Mouse (Mus musculus): ENCODE measurements around the gene Lrp3.
"Not testable (repeated sequence)": the region's sequence is repeated elsewhere in the genome, so short reads cannot be mapped to it uniquely, and the experiment has no call there.

The Lrp3 gene

DNA sequence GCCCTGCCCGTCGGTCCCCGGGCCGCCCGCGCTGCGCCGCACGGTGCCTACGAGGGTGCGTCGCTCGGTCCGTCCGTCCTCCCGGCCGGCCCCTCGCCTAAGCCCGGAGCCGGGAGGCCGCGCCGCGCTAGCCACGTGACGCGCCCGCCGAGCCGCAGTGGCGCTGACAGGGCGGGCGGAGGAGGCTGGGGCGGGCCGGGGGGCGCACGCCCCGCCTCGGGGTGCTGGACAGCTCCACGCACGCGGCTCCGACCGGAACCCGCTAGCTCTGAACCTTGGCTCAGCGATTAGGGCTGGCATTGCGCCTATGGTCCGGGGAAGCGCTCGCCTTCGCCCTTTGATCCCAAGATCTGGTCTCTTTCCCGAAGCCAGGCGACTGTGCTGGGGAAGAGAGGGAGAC, at the start of gene Lrp3:
Gene Lrp3 (minus strand): TSS at position 274 of the 400 bp plus-strand sequence.
- DNase-seq, result peak; percentile 85 to 90

GRCm38 (mm10) chr7:35264746-35265145, 49.4 kb upstream of the Lrp3 start:
- DNase-seq, result peak; percentile 57 to 73

- DNase-seq, result no peak
Observed at GRCm38 (mm10) chr7:35263595-35264489, 48.5 kb upstream of the Lrp3 start.

DNA sequence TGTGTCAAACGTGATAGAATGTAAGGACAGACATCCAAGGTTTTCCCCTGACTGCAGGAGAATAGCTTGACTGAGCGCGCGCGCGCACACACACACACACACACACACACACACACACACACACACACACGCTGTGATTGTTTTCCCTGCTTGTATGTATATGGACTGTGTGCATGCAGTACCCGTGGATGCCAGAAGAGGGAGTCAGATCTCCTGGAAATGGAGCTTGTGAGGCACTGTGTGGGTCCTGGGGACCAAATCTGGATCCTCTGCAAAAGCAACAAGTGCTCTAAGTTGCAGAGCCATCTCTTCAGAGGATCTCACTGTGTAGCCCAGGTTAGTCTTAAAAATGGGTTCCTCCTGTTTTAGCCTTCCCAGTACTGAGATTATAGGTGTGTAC, 44.1 kb upstream of the Lrp3 start:
- no peak for DNase-seq

GRCm38 (mm10) chr7:35258294-35258693, 43.0 kb upstream of the Lrp3 start:
- DNase-seq, result peak in 1 of 2 experiments; percentile 32

DNA sequence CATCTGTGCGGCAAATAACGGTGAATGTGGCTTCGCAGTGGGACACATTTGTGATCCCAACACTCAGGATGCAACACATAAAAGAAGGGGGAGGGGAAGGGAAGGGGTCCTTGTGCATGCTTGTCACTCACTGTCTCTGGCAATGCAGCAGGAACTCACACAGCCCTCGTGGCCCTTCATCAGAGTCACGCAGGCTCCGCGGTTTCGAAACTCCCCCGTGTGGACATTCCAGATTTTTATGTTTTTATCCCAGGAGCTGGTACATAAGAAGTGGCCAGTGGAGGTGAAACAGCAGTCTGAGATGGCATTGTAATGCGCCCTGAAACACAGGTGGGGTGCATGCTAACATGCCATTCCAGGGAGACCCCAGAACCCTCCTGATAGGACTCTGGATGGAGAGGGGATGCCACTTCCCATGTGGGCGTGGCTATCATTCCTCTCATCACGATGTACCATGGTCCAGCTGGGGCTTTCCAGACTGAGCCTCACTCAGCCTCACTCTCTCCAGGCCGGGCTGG, 36.8 kb upstream of the Lrp3 start:
- peak; percentile 50 to 62 for DNase-seq

DNA sequence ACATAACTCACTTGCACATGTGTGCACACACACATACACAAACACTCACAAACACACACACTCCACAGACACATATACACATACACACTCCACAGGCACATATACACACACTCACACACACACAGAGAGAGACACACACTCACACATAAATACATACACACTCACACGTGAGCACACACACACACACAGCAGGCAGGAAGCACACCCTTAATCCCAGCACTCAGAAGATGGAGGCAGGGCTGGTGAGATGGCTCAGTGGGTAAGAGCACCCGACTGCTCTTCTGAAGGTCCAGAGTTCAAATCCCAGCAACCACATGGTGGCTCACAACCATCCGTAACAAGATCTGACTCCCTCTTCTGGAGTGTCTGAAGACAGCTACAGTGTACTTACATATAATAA, 22.6 kb upstream of the Lrp3 start:
- DNase-seq, result not testable (repeated sequence)

GRCm38 (mm10) chr7:35235308-35235707, 20.0 kb upstream of the Lrp3 start:
- peak; percentile 51 to 72 for DNase-seq

- DNase-seq, result peak; percentile 98 to 99
Observed at GRCm38 (mm10) chr7:35234361-35235245, 19.3 kb upstream of the Lrp3 start.

- no peak for DNase-seq
Observed at GRCm38 (mm10) chr7:35233861-35234260, 18.6 kb upstream of the Lrp3 start.

- DNase-seq, result no peak
Observed at GRCm38 (mm10) chr7:35232796-35233455, 17.6 kb upstream of the Lrp3 start.

DNA sequence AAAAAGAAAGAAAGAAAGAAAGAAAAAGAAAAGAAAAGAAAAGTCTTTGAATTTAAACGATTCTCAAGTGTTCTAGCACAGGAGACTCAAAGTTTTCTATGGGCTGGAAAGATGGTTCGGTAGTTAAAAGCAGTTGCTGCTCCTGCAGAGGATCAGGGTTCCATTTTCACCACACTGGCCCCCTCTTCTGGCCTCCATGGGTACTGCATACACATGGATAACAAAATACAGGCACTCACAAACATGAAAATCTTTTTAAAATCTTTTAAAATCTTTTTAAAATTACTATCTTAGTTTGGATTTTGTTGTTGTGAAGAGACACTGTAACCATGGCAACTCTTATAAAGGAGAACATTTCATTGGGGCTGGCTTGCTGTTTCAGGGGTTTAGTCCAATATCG, 15.0 kb upstream of the Lrp3 start:
- DNase-seq, result no peak

- DNase-seq, result no peak
Observed at GRCm38 (mm10) chr7:35220694-35221365, 5.5 kb upstream of the Lrp3 start.

DNA sequence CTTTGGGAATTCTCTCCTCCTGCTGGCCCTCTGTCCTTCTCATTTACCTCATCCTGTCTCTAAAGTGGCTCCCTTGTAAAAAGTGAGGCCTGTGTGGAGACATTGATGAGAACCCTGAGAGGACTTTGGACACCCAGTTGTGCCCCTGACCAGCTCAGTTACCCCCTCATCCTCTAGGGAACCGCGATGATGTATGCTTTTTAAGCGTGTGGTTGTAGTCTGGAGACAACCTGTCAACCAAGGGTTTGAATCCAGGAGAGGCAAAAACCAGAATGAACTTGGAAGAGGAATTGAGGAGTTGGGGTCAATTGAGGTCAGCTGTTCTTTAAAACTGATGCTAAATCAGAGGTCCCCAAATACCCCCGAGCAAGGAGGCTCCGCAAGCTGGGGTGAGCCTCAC, 433 bp upstream of the Lrp3 start:
- no peak for DNase-seq

DNA sequence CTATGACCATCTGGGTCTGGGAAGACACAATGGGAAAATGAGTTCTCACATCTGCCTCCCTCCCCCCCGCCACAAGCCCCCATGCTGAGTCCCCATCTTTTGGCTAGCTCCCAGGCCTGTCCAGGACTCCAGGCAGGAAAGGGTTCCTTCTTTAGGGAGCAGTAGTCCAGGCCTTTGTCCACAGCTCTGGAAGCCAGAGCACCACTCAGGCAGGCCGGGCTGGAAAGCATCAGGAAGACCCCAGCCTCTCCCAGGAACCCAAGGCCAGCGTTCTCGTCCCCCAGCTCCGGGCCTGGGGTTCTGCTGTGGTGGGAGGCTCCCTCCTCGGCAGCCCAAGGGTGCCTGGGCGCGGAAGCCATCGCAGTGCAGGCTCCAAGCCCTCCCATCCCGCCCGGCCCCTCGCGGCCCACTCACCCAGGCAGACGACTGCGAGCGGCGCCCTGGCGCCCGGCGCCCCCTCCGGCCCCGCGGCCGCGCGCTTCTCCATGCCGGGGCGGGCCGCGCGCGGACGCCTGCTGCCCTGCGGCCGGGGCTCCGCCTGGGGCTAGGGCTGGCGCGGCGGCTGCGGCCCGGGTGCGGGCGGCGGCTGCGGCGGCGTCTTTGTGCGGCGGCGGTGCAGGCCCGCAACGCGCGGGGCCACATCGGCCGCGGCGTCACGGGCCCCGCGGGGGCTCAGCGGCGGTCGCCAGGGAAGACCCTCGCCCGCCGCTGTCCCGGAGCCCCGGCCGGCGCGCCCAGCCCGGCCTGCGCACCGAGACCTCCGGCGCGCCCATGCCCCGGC, 666 bp downstream of the Lrp3 start:
- DNase-seq, result peak; percentile 64 to 70

GRCm38 (mm10) chr7:35211791-35212190, 3.5 kb downstream of the Lrp3 start:
- peak; percentile 69 to 83 for DNase-seq

GRCm38 (mm10) chr7:35199755-35200154, 15.5 kb downstream of the Lrp3 start:
- no peak for DNase-seq

DNA sequence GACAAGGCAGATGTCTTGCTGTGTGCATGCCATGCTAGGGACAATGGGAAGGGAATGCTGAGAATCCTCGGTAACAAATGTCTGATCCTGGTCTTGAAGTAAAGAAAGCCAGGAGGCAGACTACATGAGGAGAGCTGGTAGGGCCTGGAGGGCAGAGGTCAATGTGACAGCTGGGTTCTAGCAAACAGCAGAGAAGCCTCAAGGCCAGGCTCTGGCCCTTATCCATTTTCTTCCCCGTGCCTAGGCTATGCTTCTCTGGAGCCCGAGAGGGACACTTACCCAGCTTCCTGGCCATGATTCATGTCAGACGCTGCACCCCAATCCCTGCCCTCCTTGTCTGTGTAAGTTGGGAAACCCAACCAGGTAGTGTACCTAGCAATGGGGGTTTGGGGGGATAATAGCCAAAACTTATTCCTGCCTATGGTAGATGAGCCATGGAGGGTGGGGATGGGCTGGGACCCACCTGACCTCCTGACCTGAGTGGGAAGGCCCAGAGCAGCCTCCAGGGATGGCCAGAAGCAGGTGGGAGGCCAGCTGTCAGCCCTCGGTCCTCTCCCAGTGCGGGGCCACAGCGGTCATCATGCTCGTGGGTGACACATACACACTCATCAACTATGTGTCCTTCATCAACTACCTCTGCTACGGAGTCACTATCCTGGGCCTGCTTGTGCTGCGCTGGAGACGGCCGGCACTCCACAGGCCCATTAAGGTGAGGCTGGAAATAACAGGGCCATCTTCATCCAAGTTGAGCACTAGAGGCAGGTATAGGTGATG, 16.1 kb downstream of the Lrp3 start:
- no peak for DNase-seq

GRCm38 (mm10) chr7:35197022-35197421, 18.3 kb downstream of the Lrp3 start:
- DNase-seq, result no peak

GRCm38 (mm10) chr7:35191276-35191675, 24.0 kb downstream of the Lrp3 start:
- no peak for DNase-seq

DNA sequence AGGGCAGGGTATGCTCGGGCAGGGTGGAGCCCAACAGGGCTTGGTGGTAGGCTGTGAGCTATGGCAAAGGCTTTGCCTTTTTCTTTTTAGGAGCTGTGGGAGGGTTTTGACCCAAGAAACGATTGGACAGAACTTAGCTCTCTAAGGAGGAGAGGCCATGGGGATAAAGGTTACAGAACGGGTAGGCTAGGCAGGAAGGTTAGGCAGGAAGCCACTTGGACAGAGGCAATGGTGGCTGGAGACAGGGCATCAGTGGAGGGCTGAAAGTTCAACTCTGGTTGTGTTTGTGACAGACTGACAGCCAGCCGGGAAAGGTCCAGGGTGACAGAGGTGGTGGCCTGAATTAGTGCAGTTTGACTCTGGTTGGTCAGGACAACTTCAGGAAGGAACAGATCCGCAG, 25.6 kb downstream of the Lrp3 start:
- DNase-seq, result no peak
